Mouse (Mus musculus) embryonic fibroblast, embryonic 13.5 days (primary cell): ENCODE data around the gene Gm49320.
A peak's percentile ranks its signal among the peaks of the same experiment; 100 is the strongest.

Experiments used
- CTCF ChIP-seq: IDR thresholded peaks from 2 replicates; pipeline ENCODE4 v1.5.1; 2011; ENCODE audit warnings: mild to moderate bottlenecking, control low read depth, low read length, moderate library complexity, borderline replicate concordance; ENCODE audit not compliant: insufficient read depth
- POLR2A ChIP-seq: IDR thresholded peaks from 2 replicates; pipeline ENCODE4 v1.6.1; 2011; ENCODE audit warnings: low read depth, mild to moderate bottlenecking, control low read depth, low read length, moderate library complexity

GRCm38 (mm10) chr8:4192807-4193587, 45.7 kb upstream of the Gm49320 start:
- TF ChIP-seq CTCF (peak; percentile 68), POLR2A (no peak)
